Mouse (Mus musculus): Measurements from ENCODE around the gene Unc93a2.
"Not testable (repeated sequence)": the region's sequence is repeated elsewhere in the genome, so short reads cannot be mapped to it uniquely, and the experiment has no call there.

DNA sequence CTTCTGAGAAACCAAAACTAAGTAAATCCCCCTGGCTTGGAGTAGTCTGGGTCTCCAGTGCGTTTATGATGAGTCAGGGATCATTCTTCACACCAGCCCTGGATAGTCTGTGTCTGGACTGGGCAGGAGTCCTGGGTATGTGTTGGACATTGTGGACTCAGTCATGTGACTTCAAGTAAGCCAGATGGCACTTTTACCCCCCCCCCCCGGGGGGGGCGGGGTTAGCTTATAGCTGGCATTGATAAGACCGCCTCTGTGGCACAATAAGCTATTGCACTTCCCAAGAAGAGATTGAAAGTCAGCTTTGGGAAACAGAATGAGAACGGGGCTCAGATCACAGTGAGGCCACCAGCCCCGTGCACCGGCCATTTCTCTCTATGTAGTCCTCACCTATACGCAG, 752 bp upstream of the Unc93a2 start:
- TF ChIP-seq CTCF, EP300 (IDR thresholded peaks at IDR 0.05; ENCODE audit: low read depth): not testable (repeated sequence)
